Mouse (Mus musculus) myocyte (in vitro differentiated cells): ENCODE data around the gene Akap10.

Experiments
- CEBPB ChIP-seq: IDR thresholded peaks from 2 replicates; pipeline ENCODE4 v1.6.1; 2011; ENCODE audit warnings: mild to moderate bottlenecking, moderate library complexity; ENCODE audit not compliant: poor library complexity, insufficient read depth, severe bottlenecking
- E2F4 ChIP-seq: IDR thresholded peaks from one replicate; pipeline ENCODE4 v1.6.1; 2011; ENCODE audit warnings: mild to moderate bottlenecking, control low read depth, moderate library complexity; ENCODE audit not compliant: insufficient read depth
- MAX ChIP-seq: IDR thresholded peaks from one replicate; pipeline ENCODE4 v1.6.1; 2011; ENCODE audit warnings: low read depth, mild to moderate bottlenecking, control low read depth
- MYOD1 ChIP-seq, 3 experiments: IDR thresholded peaks; one replicate each; pipeline ENCODE4 v1.6.1; 2011; ENCODE audit warnings: control low read depth in 2 of 3, low read depth in 2 of 3, mild to moderate bottlenecking in 2 of 3, moderate library complexity in 1 of 3; ENCODE audit not compliant: insufficient read length in 2 of 3, control insufficient read depth in 1 of 3
- MYOG ChIP-seq, 3 experiments: IDR thresholded peaks; one replicate each; pipeline ENCODE4 v1.6.1; 2011; ENCODE audit warnings: control low read depth in 2 of 3, low read depth in 2 of 3, mild to moderate bottlenecking in 2 of 3; ENCODE audit not compliant: insufficient read length in 2 of 3, control insufficient read depth in 1 of 3, insufficient read depth in 1 of 3
- POLR2A ChIP-seq: IDR thresholded peaks from one replicate; pipeline ENCODE4 v1.6.1; 2011; ENCODE audit warnings: low read depth, mild to moderate bottlenecking, control low read depth, moderate library complexity; ENCODE audit not compliant: insufficient read length
- POLR2AphosphoS2 ChIP-seq: IDR thresholded peaks from one replicate; pipeline ENCODE4 v1.6.1; 2011; ENCODE audit warnings: low read depth, control low read depth; ENCODE audit not compliant: insufficient read length
- REST ChIP-seq: IDR thresholded peaks from one replicate; pipeline ENCODE4 v1.6.1; 2011; ENCODE audit warnings: mild to moderate bottlenecking, control low read depth, moderate library complexity; ENCODE audit not compliant: insufficient read depth, insufficient read length
- SRF ChIP-seq: IDR thresholded peaks from one replicate; pipeline ENCODE4 v1.6.1; 2011; ENCODE audit warnings: low read depth; ENCODE audit not compliant: control insufficient read depth, insufficient read length
- TCF12 ChIP-seq: IDR thresholded peaks from one replicate; pipeline ENCODE4 v1.6.1; 2011; ENCODE audit warnings: mild to moderate bottlenecking, control low read depth; ENCODE audit not compliant: poor library complexity, insufficient read depth, severe bottlenecking
- TCF3 ChIP-seq: IDR thresholded peaks from one replicate; pipeline ENCODE4 v1.6.1; 2011; ENCODE audit warnings: low read depth, control low read depth; ENCODE audit not compliant: insufficient read length
- USF1 ChIP-seq: IDR thresholded peaks from one replicate; pipeline ENCODE4 v1.6.1; 2011; ENCODE audit warnings: low read depth, mild to moderate bottlenecking, control low read depth, moderate library complexity

GRCm38 (mm10) chr11:61970901-61971300 is 40.8 kb upstream of the Akap10 start:
- TF ChIP-seq POLR2A (no peak), MAX (no peak), MYOD1 (IDR thresholded peaks at IDR 0.05; ENCODE audit: control insufficient read depth in 1 of 3, insufficient read length in 2 of 3, low read depth in 2 of 3) (no peak), MYOG (IDR thresholded peaks at IDR 0.05; ENCODE audit: control insufficient read depth in 1 of 3, insufficient read depth in 1 of 3, insufficient read length in 2 of 3, low read depth in 2 of 3) (no peak), E2F4 (no peak), POLR2AphosphoS2 (no peak), TCF3 (no peak), TCF12 (no peak), SRF (no peak), USF1 (no peak), REST (no peak), CEBPB (no peak)
